ENCODE assay signal across 20 mouse cellular contexts in the genomic region with DNA sequence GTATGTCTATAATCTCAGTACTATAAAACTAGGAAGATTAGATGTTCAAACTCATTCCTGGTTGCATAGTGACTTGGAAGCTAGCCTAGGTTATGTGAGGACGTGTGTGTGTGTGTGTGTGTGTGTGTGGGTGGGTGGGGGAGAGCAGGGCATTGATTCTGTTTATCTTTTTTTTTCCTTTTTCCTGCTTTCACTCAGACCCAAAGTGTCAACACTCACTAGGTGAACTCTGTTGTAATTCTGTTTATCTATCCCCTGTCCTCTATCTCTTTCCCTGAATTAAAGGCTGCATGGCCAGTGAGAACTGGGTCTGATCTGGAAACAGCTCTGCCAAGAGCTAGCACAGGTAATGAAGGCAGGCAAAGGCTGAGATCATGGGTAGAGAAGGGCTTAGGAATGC.
"Had no signal": no experiment of that assay in that cellular context is flagged by ENCODE, and none has a peak within 500 bp of the region (broad histone marks: within the 10 kb centered on the region; RNA-seq: fewer than 3 reads in every experiment).

No protein-coding gene starts in this region.

- H3K4me2 ChIP-seq: heart, embryonic 12.5 days; hindbrain, embryonic 13.5 days; hindbrain, embryonic 15.5 days; kidney, embryonic 15.5 days; limb, embryonic 12.5 days had no signal

- H3K4me3 ChIP-seq: gastrocnemius, adult 2 months; heart, embryonic 10.5 days; heart, embryonic 12.5 days; hindbrain, embryonic 13.5 days; hindbrain, embryonic 15.5 days; kidney, embryonic 15.5 days; left cerebral cortex, adult 2 months; limb, embryonic 10.5 days; limb, embryonic 12.5 days had no signal

- DNase-seq: gastrocnemius, postnatal 10 days; gastrocnemius, postnatal 25 days; heart, postnatal 36 days; kidney, adult 11 months; kidney, adult 2 months; kidney, adult 9 months; kidney, postnatal 14 days; kidney, postnatal 36 days had no signal

- H3K9ac ChIP-seq: heart, embryonic 12.5 days; hindbrain, embryonic 13.5 days; hindbrain, embryonic 15.5 days; kidney, embryonic 15.5 days; limb, embryonic 12.5 days had no signal

- H3K36me3 ChIP-seq: heart, embryonic 10.5 days; heart, embryonic 12.5 days; hindbrain, embryonic 13.5 days; hindbrain, embryonic 15.5 days; kidney, embryonic 15.5 days; limb, embryonic 10.5 days; limb, embryonic 12.5 days had no signal

- H3K9me3 ChIP-seq: heart, embryonic 10.5 days; hindbrain, embryonic 13.5 days; hindbrain, embryonic 15.5 days; limb, embryonic 10.5 days; limb, embryonic 12.5 days had no signal

- ATAC-seq: hindbrain, postnatal 0 days; intestine, embryonic 16.5 days had no signal

- H3K27ac ChIP-seq: gastrocnemius, adult 2 months; heart, embryonic 10.5 days; hindbrain, embryonic 13.5 days; hindbrain, embryonic 15.5 days; hindbrain, postnatal 0 days; kidney, embryonic 15.5 days; kidney, postnatal 0 days; left cerebral cortex, adult 2 months; limb, embryonic 10.5 days; limb, embryonic 12.5 days had no signal
